Mouse (Mus musculus) forebrain, postnatal 0 days (tissue): ENCODE results near the gene Cd44. TPM values are rescaled to one million over a fixed set of nuclear protein-coding genes. Genes with fewer than 3 reads are reported as not detected.
A peak's percentile ranks its signal among the peaks of the same experiment; 100 is the strongest.

Source experiments
- ATAC-seq: fragments of 200-750 bp; cut with Nextera tagmentation; 2 replicates; pipeline ENCODE4 v1.8.0; 2017; ENCODE audit warnings: mild to moderate bottlenecking, moderate library complexity
- DNase-seq: peaks from one replicate; pipeline ENCODE4 v3.0.0-alpha.2; 2015
- H3K27ac ChIP-seq: fragments of 300-500 bp; sonication (generic); 2 replicates; pipeline ENCODE4 v1.5.1; 2014; ENCODE audit warnings: low read depth, mild to moderate bottlenecking, antibody characterized with exemption, low read length, moderate library complexity, mixed read lengths
- H3K27me3 ChIP-seq: fragments of 300-500 bp; sonication (generic); 2 replicates; pipeline ENCODE4 v1.6.1; 2014; ENCODE audit warnings: mild to moderate bottlenecking, low read length, mixed read lengths; ENCODE audit not compliant: insufficient read depth
- H3K36me3 ChIP-seq: fragments of 300-500 bp; sonication (generic); 2 replicates; pipeline ENCODE4 v1.6.1; 2014; ENCODE audit warnings: mild to moderate bottlenecking, moderate library complexity; ENCODE audit not compliant: insufficient read depth
- H3K4me1 ChIP-seq: fragments of 300-500 bp; sonication (generic); 2 replicates; pipeline ENCODE4 v1.6.1; 2014; ENCODE audit warnings: antibody characterized with exemption; ENCODE audit not compliant: insufficient read depth
- H3K4me2 ChIP-seq: fragments of 300-500 bp; sonication (generic); 2 replicates; pipeline ENCODE4 v1.6.1; 2014; ENCODE audit warnings: low read depth, mild to moderate bottlenecking, moderate library complexity
- H3K4me3 ChIP-seq: fragments of 300-500 bp; sonication (generic); 2 replicates; pipeline ENCODE4 v1.5.1; 2014; ENCODE audit warnings: low read depth, low read length, mixed read lengths
- H3K9ac ChIP-seq: fragments of 300-500 bp; sonication (generic); 2 replicates; pipeline ENCODE4 v1.6.1; 2014; ENCODE audit warnings: mild to moderate bottlenecking
- H3K9me3 ChIP-seq: fragments of 300-500 bp; sonication (generic); 2 replicates; pipeline ENCODE4 v1.6.1; 2016; ENCODE audit warnings: low read length
- CTCF ChIP-seq: sonication (generic); IDR thresholded peaks from 2 replicates; pipeline ENCODE4 v1.5.1; 2016; ENCODE audit warnings: antibody characterized with exemption, control low read depth, low read depth
- WGBS: fragments of 180-500 bp; shearing (Covaris S2); extraction: QIAGEN DNeasy Blood & Tissue Kit; methylation state at CpG from one replicate; pipeline ENCODE4 v1.1.7; 2014; 5-methylcytosine and 5-hydroxymethylcytosine counted together
- polyA plus RNA-seq: library from polyadenylated mRNA; unstranded; fragments of >200 nt; fragmentation: Nextera tagmentation; extraction: Ambion mirVana; gene quantifications from 2 replicates; pipeline ENCODE4 v1.2.1, GENCODE M21; 2015
- total RNA-seq: library from RNA; depleted of rRNA; stranded (reverse); fragments of >200 nt; gene quantifications from 2 replicates; pipeline ENCODE4 v1.2.3, GENCODE M21; 2014

Gene Cd44
- total and polyA plus RNA-seq, 2 experiments from 2014 or later: 3.6 to 7.8 TPM

GRCm38 (mm10) chr2:102841231-102841630 lies 60.2 kb downstream of the Cd44 start:
- TF ChIP-seq CTCF: no peak
- Histone ChIP-seq H3K27me3 (no peaks in the 10 kb centered on the region), H3K9me3 (no peaks in the 10 kb centered on the region), H3K27ac (no peak overlapping the region), H3K36me3 (no peaks in the 10 kb centered on the region), H3K4me3 (no peak overlapping the region), H3K4me2 (no peak overlapping the region), H3K9ac (no peak overlapping the region), H3K4me1 (no peaks in the 10 kb centered on the region)
- no peak for DNase-seq
- no peak for ATAC-seq

- peak; percentile 82; the same call in 1 of the 2 replicates for ATAC-seq
- DNase-seq: peak; percentile 10
- no peak overlapping the region for H3K27ac ChIP-seq
- TF ChIP-seq CTCF: no peak
- H3K4me1 ChIP-seq: no peaks in the 10 kb centered on the region
- no peaks in the 10 kb centered on the region for H3K36me3 ChIP-seq
- H3K9ac ChIP-seq: no peak overlapping the region
- WGBS: 70% methylated on average over 7 of the region's 7 CpGs
- H3K9me3 ChIP-seq: no peaks in the 10 kb centered on the region
- H3K27me3 ChIP-seq: no peaks in the 10 kb centered on the region
- no peak overlapping the region for H3K4me2 ChIP-seq
- H3K4me3 ChIP-seq: no peak overlapping the region
These were observed 63.3 kb downstream of the Cd44 start for GRCm38 (mm10) chr2:102838179-102838578.

GRCm38 (mm10) chr2:102831547-102831946 lies 69.9 kb downstream of the Cd44 start:
- DNase-seq: no peak
- no peak for TF ChIP-seq CTCF
- H3K4me2 ChIP-seq: no peak overlapping the region
- H3K4me3 ChIP-seq: no peak overlapping the region
- H3K36me3 ChIP-seq: no peaks in the 10 kb centered on the region
- H3K9ac ChIP-seq: no peak overlapping the region
- H3K27ac ChIP-seq: no peak overlapping the region
- no peak for ATAC-seq
- no peaks in the 10 kb centered on the region for H3K4me1 ChIP-seq
- no peaks in the 10 kb centered on the region for H3K9me3 ChIP-seq
- no peaks in the 10 kb centered on the region for H3K27me3 ChIP-seq

- H3K9me3 ChIP-seq: no peaks in the 10 kb centered on the region
- no peaks in the 10 kb centered on the region for H3K27me3 ChIP-seq
- no peaks in the 10 kb centered on the region for H3K36me3 ChIP-seq
- no peak for DNase-seq
- H3K4me1 ChIP-seq: no peaks in the 10 kb centered on the region
- TF ChIP-seq CTCF: no peak
- WGBS: 90% methylated on average over 3 of the region's 3 CpGs
- no peak overlapping the region for H3K4me3 ChIP-seq
- no peak overlapping the region for H3K4me2 ChIP-seq
- no peak overlapping the region for H3K9ac ChIP-seq
- ATAC-seq: no peak; the same call in 1 of the 2 replicates
- no peak overlapping the region for H3K27ac ChIP-seq
These were observed 72.3 kb downstream of the Cd44 start for GRCm38 (mm10) chr2:102829201-102829600.

- no peak overlapping the region for H3K9ac ChIP-seq
- no peak overlapping the region for H3K4me3 ChIP-seq
- ATAC-seq: no peak
- H3K27ac ChIP-seq: no peak overlapping the region
- 94% methylated on average over 7 of the region's 7 CpGs for WGBS
- no peaks in the 10 kb centered on the region for H3K4me1 ChIP-seq
- H3K9me3 ChIP-seq: no peaks in the 10 kb centered on the region
- no peak overlapping the region for H3K4me2 ChIP-seq
- H3K27me3 ChIP-seq: no peaks in the 10 kb centered on the region
- H3K36me3 ChIP-seq: no peaks in the 10 kb centered on the region
- no peak for DNase-seq
- TF ChIP-seq CTCF: no peak
These were observed 73.1 kb downstream of the Cd44 start for GRCm38 (mm10) chr2:102828381-102828780.

GRCm38 (mm10) chr2:102827841-102828240 lies 73.6 kb downstream of the Cd44 start:
- Histone ChIP-seq H3K36me3 (no peaks in the 10 kb centered on the region), H3K4me3 (no peak overlapping the region), H3K4me1 (no peaks in the 10 kb centered on the region), H3K9me3 (no peaks in the 10 kb centered on the region), H3K9ac (no peak overlapping the region), H3K27me3 (no peaks in the 10 kb centered on the region), H3K27ac (no peak overlapping the region), H3K4me2 (no peak overlapping the region)
- DNase-seq (no peak), ATAC-seq (no peak)
- TF ChIP-seq CTCF: no peak
- WGBS: 72% methylated on average over 1 of the region's 1 CpGs

- Histone ChIP-seq H3K36me3 (no peaks in the 10 kb centered on the region), H3K9me3 (no peaks in the 10 kb centered on the region), H3K4me2 (no peak overlapping the region), H3K27ac (no peak overlapping the region), H3K9ac (no peak overlapping the region), H3K27me3 (no peaks in the 10 kb centered on the region), H3K4me1 (no peaks in the 10 kb centered on the region), H3K4me3 (no peak overlapping the region)
- 91% methylated on average over 9 of the region's 9 CpGs for WGBS
- ATAC-seq (no peak), DNase-seq (no peak)
- TF ChIP-seq CTCF: no peak
These were observed 75.4 kb downstream of the Cd44 start for GRCm38 (mm10) chr2:102825961-102826633.

- DNase-seq: peak; percentile 48
- no peak overlapping the region for H3K4me3 ChIP-seq
- no peak overlapping the region for H3K27ac ChIP-seq
- no peak overlapping the region for H3K4me2 ChIP-seq
- H3K9ac ChIP-seq: no peak overlapping the region
- no peaks in the 10 kb centered on the region for H3K36me3 ChIP-seq
- WGBS: 78% methylated on average over 6 of the region's 6 CpGs
- no peaks in the 10 kb centered on the region for H3K27me3 ChIP-seq
- H3K4me1 ChIP-seq: no peaks in the 10 kb centered on the region
- no peaks in the 10 kb centered on the region for H3K9me3 ChIP-seq
- no peak for TF ChIP-seq CTCF
- ATAC-seq: no peak
These were observed 79.4 kb downstream of the Cd44 start for GRCm38 (mm10) chr2:102822036-102822435.
